Mouse (Mus musculus) lung, postnatal 25 days (tissue): ENCODE measurements at regions not wholly inside any gene's neighbourhood (a gene's known extent, or its start where the extent isn't known, plus 50 kb on each side); places are given as distances from the start of the nearest gene placed in this dataset.

Source experiments
- DNase-seq: peaks from one replicate; pipeline ENCODE4 v3.0.0; 2022; ENCODE audit warnings: low spot score

GRCm38 (mm10) chr12:35246226-35247014 lies 199.4 kb downstream of the Snx13 start:
- DNase-seq, result peak; percentile 56

GRCm38 (mm10) chr12:35232322-35232673 lies 185.3 kb downstream of the Snx13 start:
- DNase-seq, result no peak

DNA sequence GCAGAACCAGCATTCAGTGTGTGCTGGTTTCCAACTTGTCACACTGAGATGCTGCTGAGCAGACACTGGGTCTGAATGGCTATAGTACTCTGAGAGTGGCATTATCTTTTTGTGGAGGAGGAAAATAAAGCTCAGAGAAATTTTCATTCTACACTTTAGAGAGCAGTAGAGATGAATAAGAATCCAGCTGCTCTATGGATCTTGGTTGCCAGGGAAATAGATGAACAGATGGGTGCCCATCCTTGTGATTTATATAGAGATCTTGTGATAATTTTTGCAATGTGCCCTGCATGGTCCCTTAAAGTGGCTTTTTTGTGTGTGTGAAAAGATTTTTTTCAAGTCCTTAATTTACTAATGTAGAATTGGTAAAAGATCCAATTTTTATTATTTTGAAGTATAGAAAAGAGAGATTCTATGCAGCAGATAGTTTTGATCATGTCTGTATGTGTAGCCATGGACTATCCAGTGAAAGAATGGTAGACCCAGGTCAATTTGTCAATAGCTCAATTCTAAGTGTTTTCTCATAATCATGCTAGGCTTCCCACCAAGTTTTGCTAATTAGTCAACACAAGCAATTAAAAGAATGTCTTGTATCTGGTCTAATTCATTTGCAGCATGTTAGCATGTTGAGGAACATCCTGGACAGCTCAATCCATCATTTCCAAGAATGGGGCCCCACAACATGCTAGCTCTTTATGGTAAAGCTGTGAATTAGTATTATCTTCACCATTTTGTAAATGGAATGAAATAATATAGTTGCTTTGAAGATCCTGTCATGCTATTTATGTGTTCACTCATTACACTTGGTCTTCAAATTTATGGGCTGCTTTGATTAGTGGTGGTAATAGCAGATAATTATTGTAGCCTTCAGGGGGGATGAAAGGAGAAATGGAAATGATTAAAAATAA lies 184.7 kb downstream of the Snx13 start:
- DNase-seq, result no peak

- peak; percentile 23 for DNase-seq
Measured at GRCm38 (mm10) chr12:35220429-35220828, 173.4 kb downstream of the Snx13 start.

GRCm38 (mm10) chr12:35220002-35220401 lies 173.0 kb downstream of the Snx13 start:
- DNase-seq, result no peak

- no peak for DNase-seq
Measured at GRCm38 (mm10) chr12:35216725-35217124, 169.7 kb downstream of the Snx13 start.

GRCm38 (mm10) chr12:35209399-35209798 lies 162.4 kb downstream of the Snx13 start:
- DNase-seq, result no peak

- DNase-seq, result no peak
Measured at GRCm38 (mm10) chr12:35207605-35208004, 160.6 kb downstream of the Snx13 start.

DNA sequence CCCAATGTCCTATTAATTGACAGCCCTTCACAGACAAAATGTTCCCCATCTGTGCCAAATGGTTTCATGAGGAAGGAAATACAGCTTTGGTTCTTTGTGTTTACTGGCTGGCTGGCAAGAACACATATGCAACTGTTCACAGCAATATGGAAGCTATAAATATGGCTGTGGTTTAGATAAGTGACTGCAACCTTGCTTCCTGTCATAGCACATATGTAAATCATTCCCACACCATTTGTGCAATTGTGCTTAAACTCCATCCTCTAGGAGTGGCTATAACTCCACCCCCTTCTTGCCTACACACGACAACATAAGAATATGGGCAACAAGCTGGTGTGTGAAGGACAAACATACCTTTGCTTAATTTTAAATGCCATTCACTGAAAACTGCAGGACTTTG lies 156.4 kb downstream of the Snx13 start:
- no peak for DNase-seq

DNA sequence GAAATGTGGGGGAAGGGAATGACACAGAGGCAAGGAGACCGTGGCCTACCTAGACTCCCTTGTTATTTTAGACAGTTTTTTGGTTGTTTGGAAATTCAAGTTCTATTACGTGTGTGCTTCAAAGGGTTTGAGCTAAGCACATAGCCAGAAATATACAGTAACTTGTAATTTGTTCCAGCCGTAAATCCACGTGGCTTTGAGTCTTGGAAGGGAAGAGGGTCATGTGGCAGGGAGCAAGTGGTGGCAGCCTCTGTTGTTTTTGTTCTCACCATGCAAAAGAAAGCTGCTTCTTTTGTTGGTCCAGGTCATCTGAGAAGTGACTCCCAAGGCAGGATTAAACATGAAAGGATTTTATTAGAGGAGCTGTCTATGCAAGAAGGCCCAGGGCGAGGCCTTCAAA lies 153.1 kb downstream of the Snx13 start:
- no peak for DNase-seq
